Mouse (Mus musculus) heart, adult 18-20 months (tissue): ENCODE data around the gene Mprip. TPM values are rescaled to one million over a fixed set of nuclear protein-coding genes. Genes with fewer than 3 reads are reported as not detected.
"Not testable (repeated sequence)": the region's sequence is repeated elsewhere in the genome, so short reads cannot be mapped to it uniquely, and the experiment has no call there.

Source experiments
- DNase-seq, 2 experiments: peaks; one replicate each; pipeline ENCODE4 v3.0.0; 2021 to 2022; ENCODE audit warnings: mixed read lengths in 1 of 2
- long read RNA-seq, 2 experiments: library from polyadenylated mRNA; stranded (forward); transcript quantifications; one replicate each; pipeline ENCODE4 v2.0.0; 2021
- total RNA-seq, 2 experiments: library from RNA; stranded (reverse); gene quantifications; 2 replicates each; pipeline ENCODE4 v1.2.3; 2021

Mprip gene
- total RNA-seq, result 100 to 1,000 TPM; 123 to 131 TPM
- long read RNA-seq, experiment 1, full-length matches to known transcripts, result 74 of 166 reads
- long read RNA-seq, experiment 1, partial matches to known transcripts, result 28 of 166 reads
- long read RNA-seq, experiment 1, other reads (novel, unspliced or antisense), result 64 of 166 reads
- long read RNA-seq, experiment 2, full-length matches to known transcripts, result 25 of 64 reads
- long read RNA-seq, experiment 2, partial matches to known transcripts, result 5 of 64 reads
- long read RNA-seq, experiment 2, other reads (novel, unspliced or antisense), result 34 of 64 reads

GRCm38 (mm10) chr11:59661005-59661404 lies at the start of gene Mprip:
Gene Mprip (plus strand): TSS chr11:59661305.
- no peak for DNase-seq

- DNase-seq, result no peak
These were observed 49.5 kb upstream of the Mprip start for GRCm38 (mm10) chr11:59611646-59612045.

GRCm38 (mm10) chr11:59614120-59614519 lies 47.0 kb upstream of the Mprip start:
- peak; percentile 28 to 40 for DNase-seq

GRCm38 (mm10) chr11:59616986-59617385 lies 44.1 kb upstream of the Mprip start:
- DNase-seq, result not testable (repeated sequence)

- no peak for DNase-seq
These were observed 38.9 kb upstream of the Mprip start for GRCm38 (mm10) chr11:59622214-59622613.

- DNase-seq, result peak; percentile 64 to 73
These were observed 37.0 kb upstream of the Mprip start for GRCm38 (mm10) chr11:59624017-59624630.

- DNase-seq, result no peak
These were observed 34.9 kb upstream of the Mprip start for GRCm38 (mm10) chr11:59626192-59626591.

GRCm38 (mm10) chr11:59628177-59628576 lies 32.9 kb upstream of the Mprip start:
- no peak for DNase-seq

- no peak for DNase-seq
These were observed 31.2 kb upstream of the Mprip start for GRCm38 (mm10) chr11:59629871-59630270.

GRCm38 (mm10) chr11:59631980-59632379 lies 29.1 kb upstream of the Mprip start:
- no peak for DNase-seq

- DNase-seq, result peak; percentile 45 to 75
These were observed 28.1 kb upstream of the Mprip start for GRCm38 (mm10) chr11:59633037-59633436.

GRCm38 (mm10) chr11:59634001-59634660 lies 27.0 kb upstream of the Mprip start:
- DNase-seq, result no peak

- peak in 1 of 2 experiments; percentile 20 for DNase-seq
These were observed 25.8 kb upstream of the Mprip start for GRCm38 (mm10) chr11:59635251-59635795.

- peak; percentile 54 to 58 for DNase-seq
These were observed 25.0 kb upstream of the Mprip start for GRCm38 (mm10) chr11:59635821-59636694.

- peak in 1 of 2 experiments; percentile 37 for DNase-seq
These were observed 24.2 kb upstream of the Mprip start for GRCm38 (mm10) chr11:59636695-59637414.

GRCm38 (mm10) chr11:59639957-59640643 lies 21.0 kb upstream of the Mprip start:
- no peak for DNase-seq

GRCm38 (mm10) chr11:59641227-59641626 lies 19.9 kb upstream of the Mprip start:
- peak; percentile 36 to 42 for DNase-seq

- no peak for DNase-seq
These were observed 18.7 kb upstream of the Mprip start for GRCm38 (mm10) chr11:59642420-59642819.

- DNase-seq, result no peak
These were observed 16.1 kb upstream of the Mprip start for GRCm38 (mm10) chr11:59645036-59645435.

- DNase-seq, result no peak
These were observed 12.0 kb upstream of the Mprip start for GRCm38 (mm10) chr11:59649058-59649457.

- no peak for DNase-seq
These were observed 8.1 kb upstream of the Mprip start for GRCm38 (mm10) chr11:59653003-59653402.
